Mouse (Mus musculus) gastrocnemius, postnatal 10 days (tissue): ENCODE results near the gene Ccdc63. TPM values are rescaled to one million over a fixed set of nuclear protein-coding genes. Genes with fewer than 3 reads are reported as not detected.

Experiments used
- DNase-seq: peaks from one replicate; pipeline ENCODE4 v3.0.0; 2021; ENCODE audit warnings: mixed read lengths
- total RNA-seq, 2 experiments: library from RNA; stranded (reverse); gene quantifications; 2 replicates each; pipeline ENCODE4 v1.2.3; 2021

Ccdc63 gene
- total RNA-seq, 2 experiments from 2014 or later, result not detected

DNA sequence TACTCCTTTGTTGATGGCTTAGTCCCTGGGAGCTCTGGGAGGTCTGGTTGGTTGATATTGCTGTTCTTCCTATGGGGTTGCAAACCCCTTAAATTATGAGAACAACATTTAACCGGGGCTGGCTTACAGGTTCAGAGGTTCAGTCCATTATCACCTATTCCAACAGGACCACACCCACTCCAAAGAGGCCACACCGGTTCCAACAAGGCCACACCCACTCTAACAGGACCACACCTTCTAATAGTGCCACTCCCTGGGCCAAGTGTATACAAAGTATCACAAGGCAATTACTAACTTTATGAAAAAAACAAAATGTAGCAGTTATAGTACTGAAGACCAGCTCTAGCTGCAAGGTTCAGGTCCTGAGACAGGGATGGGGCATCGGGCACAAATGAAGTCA lies 56.2 kb downstream of the Ccdc63 start:
- DNase-seq, result no peak

DNA sequence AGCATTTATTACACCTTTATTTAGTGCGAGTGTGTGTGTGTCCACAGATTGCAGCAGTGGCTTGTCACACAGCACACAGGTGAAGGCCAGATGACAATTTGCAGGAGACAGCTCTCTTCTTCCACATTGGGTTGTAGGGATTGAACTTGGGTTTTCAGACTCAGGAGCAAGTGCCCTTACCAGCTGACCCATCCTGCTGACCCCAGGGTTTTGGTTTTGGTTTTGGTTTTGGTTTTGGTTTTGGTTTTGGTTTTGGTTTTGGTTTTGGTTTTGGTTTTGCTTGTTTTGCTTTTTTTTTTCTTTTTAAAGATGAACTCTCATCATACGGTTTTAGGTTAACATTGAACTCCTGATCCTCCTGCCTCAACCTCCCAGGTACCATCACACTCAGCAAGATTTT lies 57.3 kb downstream of the Ccdc63 start:
- DNase-seq, result no peak

DNA sequence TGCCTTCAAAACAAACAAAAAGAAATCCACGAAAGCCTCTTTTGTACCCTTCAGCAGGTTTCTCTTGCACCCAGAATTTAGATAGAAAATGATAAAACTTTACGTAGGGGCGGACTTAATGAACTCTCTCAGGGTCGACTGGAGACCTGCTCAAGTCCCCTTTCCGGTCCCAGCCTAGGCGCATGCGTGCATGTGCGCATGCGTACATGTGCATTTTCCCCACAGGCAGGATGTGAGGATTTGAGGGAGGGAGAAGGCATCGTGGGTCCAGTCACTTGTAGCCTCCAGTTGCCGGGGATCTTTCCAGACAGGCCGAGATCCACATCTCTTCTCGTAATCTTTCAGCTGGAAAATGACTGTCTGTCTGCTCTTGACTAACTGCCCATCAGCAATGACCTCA lies 59.2 kb downstream of the Ccdc63 start:
- DNase-seq, result no peak

- DNase-seq, result peak; percentile 35
Observed at GRCm38 (mm10) chr5:122080930-122081329, 59.7 kb downstream of the Ccdc63 start.

DNA sequence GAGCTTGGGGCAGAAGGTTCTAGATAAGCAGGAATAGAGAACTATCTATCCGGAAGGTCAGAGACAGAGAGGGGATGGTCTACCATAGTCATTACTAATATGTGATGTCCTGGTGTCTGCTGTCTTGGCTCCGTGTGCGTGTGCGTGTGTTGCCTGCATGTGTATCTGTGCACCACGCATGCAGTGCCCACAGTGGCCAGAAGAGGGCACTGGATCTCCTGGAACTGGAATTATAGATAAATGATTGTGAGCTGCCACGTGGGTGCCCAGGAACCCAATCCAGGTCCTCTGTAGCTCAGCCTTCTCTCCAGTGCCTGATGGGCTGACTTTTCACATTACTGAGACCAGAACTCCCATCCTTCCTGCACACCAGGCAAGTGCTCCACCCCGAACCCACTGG lies 60.8 kb downstream of the Ccdc63 start:
- no peak for DNase-seq

GRCm38 (mm10) chr5:122077244-122077643 lies 63.4 kb downstream of the Ccdc63 start:
- DNase-seq, result no peak

- DNase-seq, result no peak
Observed at GRCm38 (mm10) chr5:122075736-122076135, 64.9 kb downstream of the Ccdc63 start.

DNA sequence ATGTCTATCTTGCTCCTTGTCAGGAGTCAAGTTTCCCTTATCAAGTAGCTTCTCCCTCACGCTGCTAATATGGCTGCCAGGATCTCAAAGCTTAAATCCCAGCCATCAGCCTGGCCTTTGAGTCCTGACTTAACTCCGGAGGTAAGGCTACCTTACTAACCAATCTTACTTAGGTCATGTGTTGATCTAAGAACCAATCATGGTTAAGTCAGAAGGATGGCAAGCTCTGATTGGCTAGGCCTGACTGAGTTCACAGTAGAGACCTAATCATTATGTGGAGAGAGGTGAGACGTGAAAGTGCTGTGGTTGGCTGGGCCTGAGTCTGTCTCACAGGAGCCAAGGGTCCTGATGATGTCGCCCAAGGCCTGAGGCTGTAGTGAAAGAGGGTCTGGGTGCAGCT lies 68.6 kb downstream of the Ccdc63 start:
- DNase-seq, result no peak

- peak; percentile 36 for DNase-seq
Observed at GRCm38 (mm10) chr5:122070963-122071800, 69.4 kb downstream of the Ccdc63 start.

- DNase-seq, result no peak
Observed at GRCm38 (mm10) chr5:122068563-122068962, 72.1 kb downstream of the Ccdc63 start.

GRCm38 (mm10) chr5:122063204-122063933 lies 77.3 kb downstream of the Ccdc63 start:
- no peak for DNase-seq

DNA sequence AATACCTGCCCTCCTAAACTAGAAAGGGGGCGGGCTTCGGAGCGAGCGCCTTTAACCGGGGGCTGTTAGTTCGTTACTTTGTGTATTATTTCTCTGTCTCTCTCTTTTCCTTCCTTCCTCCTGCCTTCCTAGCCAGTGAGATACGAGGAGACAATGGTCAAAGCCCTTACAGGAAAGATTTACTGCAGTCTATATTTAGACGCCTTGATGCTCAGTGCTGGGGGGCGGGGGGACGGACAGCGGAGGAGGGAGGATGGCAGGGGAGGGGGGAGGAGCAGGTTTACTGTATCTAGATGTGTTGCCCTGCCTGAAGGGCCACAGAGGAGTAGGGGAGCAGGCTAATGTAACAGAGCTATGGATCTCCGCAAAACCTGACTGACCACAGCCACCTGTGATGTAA lies 78.1 kb downstream of the Ccdc63 start:
- DNase-seq, result no peak

GRCm38 (mm10) chr5:122060767-122061333 lies 79.8 kb downstream of the Ccdc63 start:
- DNase-seq, result no peak

GRCm38 (mm10) chr5:122059060-122060017 lies 81.3 kb downstream of the Ccdc63 start:
- DNase-seq, result peak; percentile 66

Other genes with a start within 250 kb of the Ccdc63 start
- gene Cux2, start 90.7 kb downstream of the Ccdc63 start, total RNA-seq, result 1 to 10 TPM; 1.1 to 1.5 TPM
- gene Myl2, start 39.9 kb downstream of the Ccdc63 start, total RNA-seq, result 100 to 1,000 TPM; 526 to 721 TPM
- gene Ppp1cc, start 17.5 kb upstream of the Ccdc63 start, total RNA-seq, result 100 to 1,000 TPM; 144 to 156 TPM
- 1 to 10 TPM; 4.0 to 4.3 TPM for gene Hvcn1, start 66.0 kb upstream of the Ccdc63 start, total RNA-seq
- 1 to 10 TPM; 2.8 to 6.3 TPM for gene Tctn1, start 123.6 kb upstream of the Ccdc63 start, total RNA-seq
- 10 to 100 TPM; 30.0 to 36.1 TPM for gene Pptc7, start 143.5 kb upstream of the Ccdc63 start, total RNA-seq
- 1 to 10 TPM; 1.8 to 2.0 TPM for gene Rad9b, start 213.4 kb upstream of the Ccdc63 start, total RNA-seq
- 10 to 100 TPM; 60.3 to 72.5 TPM for gene Vps29, start 213.5 kb upstream of the Ccdc63 start, total RNA-seq
- 10 to 100 TPM; 23.1 to 24.4 TPM for gene Gpn3, start 231.1 kb upstream of the Ccdc63 start, total RNA-seq
- gene Fam216a, start 231.5 kb upstream of the Ccdc63 start, total RNA-seq, result 10 to 100 TPM in 1 of 2 experiments, 1 to 10 TPM in 1; 9.7 to 11.5 TPM